Mouse (Mus musculus): ENCODE results near the gene Zfp42. TPM values are rescaled to one million over a fixed set of nuclear protein-coding genes. Genes with fewer than 3 reads are reported as not detected.

The Zfp42 gene
- polyA plus RNA-seq, 1 experiment from 2014 or later, result not detected

DNA sequence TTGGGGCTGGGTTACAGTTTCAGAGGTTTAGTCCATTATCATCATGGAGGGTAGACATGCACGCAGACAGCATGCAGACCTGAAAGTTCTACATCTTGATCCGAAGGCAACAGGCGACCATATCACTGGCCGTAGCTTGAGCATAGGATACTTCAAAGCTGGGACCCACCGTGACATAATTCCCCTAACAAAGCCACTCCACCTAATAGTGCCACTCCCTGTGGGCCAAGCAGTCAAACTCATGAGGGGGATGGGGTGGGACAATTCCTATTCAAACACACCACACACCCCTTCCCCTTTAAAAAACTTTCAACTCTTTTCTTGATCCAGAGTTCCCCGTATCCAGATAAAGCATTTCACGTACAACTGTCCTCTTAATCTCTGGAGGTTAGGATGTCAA, 23.5 kb downstream of the Zfp42 start:
- Histone ChIP-seq H3K36me3 (ENCODE audit: control insufficient read depth, insufficient read depth, low read length) (no peaks in the 10 kb centered on the region), H3K4me1 (ENCODE audit: control insufficient read depth, insufficient read depth, low read length) (no peaks in the 10 kb centered on the region), H3K27me3 (ENCODE audit: control insufficient read depth, insufficient read depth, low read length) (no peaks in the 10 kb centered on the region), H3K27ac (ENCODE audit: low read depth, low read length) (no peak overlapping the region), H3K9me3 (ENCODE audit: control insufficient read depth, low read length) (no peaks in the 10 kb centered on the region), H3K9ac (replicated peaks; ENCODE audit: low read depth, low read length) (no peak overlapping the region), H3K4me3 (ENCODE audit: low read depth, low read length) (no peak overlapping the region), H3K4me2 (ENCODE audit: low read depth, low read length) (no peak overlapping the region)
- WGBS, result 77% methylated on average over 7 of the region's 7 CpGs
- 0 out of 2 replicates have a peak, but pooled peaks have one; percentile 2 for ATAC-seq (ENCODE audit: low read depth)

GRCm38 (mm10) chr8:43278397-43278796, 28.4 kb downstream of the Zfp42 start:
- Histone ChIP-seq H3K4me3 (ENCODE audit: low read depth, low read length) (no peak overlapping the region), H3K4me1 (ENCODE audit: control insufficient read depth, insufficient read depth, low read length) (no peaks in the 10 kb centered on the region), H3K36me3 (ENCODE audit: control insufficient read depth, insufficient read depth, low read length) (no peaks in the 10 kb centered on the region), H3K9ac (replicated peaks; ENCODE audit: low read depth, low read length) (no peak overlapping the region), H3K27me3 (ENCODE audit: control insufficient read depth, insufficient read depth, low read length) (no peaks in the 10 kb centered on the region), H3K27ac (ENCODE audit: low read depth, low read length) (no peak overlapping the region), H3K9me3 (ENCODE audit: control insufficient read depth, low read length) (no peaks in the 10 kb centered on the region), H3K4me2 (ENCODE audit: low read depth, low read length) (no peak overlapping the region)
- 69% methylated on average over 4 of the region's 4 CpGs for WGBS
- ATAC-seq (ENCODE audit: low read depth), result no peak

DNA sequence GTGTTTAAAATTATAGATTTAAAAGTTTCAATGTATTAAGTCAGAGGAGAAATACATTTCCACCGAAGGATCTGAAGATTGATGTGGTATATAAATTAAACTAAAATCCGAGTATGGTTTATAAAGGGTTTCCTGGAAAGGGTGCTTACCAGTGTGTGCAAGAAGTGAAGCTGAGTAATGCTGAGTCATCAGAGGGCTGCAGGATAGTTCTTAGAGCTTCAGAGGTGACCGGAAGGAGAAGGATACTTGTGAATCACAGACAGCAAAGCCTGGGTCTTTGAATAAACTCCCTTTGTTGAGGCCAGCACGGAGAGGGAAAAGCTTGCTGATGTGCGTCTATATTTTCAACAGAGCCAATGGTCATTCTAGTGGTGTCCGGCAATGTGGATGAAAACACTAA, 45.8 kb downstream of the Zfp42 start:
- no peak overlapping the region for H3K4me2 ChIP-seq (ENCODE audit: low read depth, low read length)
- no peak overlapping the region for H3K4me3 ChIP-seq (ENCODE audit: low read depth, low read length)
- H3K27me3 ChIP-seq (ENCODE audit: control insufficient read depth, insufficient read depth, low read length), result no peaks in the 10 kb centered on the region
- ATAC-seq (ENCODE audit: low read depth), result no peak
- no peak overlapping the region for H3K9ac ChIP-seq (replicated peaks; ENCODE audit: low read depth, low read length)
- WGBS, result 90% methylated on average over 6 of the region's 6 CpGs
- no peaks in the 10 kb centered on the region for H3K36me3 ChIP-seq (ENCODE audit: control insufficient read depth, insufficient read depth, low read length)
- no peaks in the 10 kb centered on the region for H3K9me3 ChIP-seq (ENCODE audit: control insufficient read depth, low read length)
- H3K27ac ChIP-seq (ENCODE audit: low read depth, low read length), result no peak overlapping the region
- H3K4me1 ChIP-seq (ENCODE audit: control insufficient read depth, insufficient read depth, low read length), result no peaks in the 10 kb centered on the region

DNA sequence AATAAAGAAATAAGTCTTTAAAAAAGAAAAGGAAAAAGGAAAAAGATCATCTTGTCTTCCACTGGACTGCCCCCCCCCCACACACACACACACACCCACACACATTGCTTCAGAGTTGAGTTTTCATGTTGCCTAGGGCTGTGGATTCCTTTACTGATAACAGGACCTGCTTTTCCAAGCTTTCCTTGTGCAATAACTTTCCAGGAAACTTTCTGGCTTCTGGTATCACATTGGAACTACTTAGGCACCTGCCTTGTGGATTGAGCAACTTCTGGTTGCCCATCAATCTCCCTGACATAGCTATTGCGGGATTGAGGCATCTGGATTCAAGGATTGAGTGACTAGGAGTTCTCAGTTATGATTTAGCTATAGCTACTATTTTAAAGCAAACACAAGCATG, 48.9 kb downstream of the Zfp42 start:
- 90% methylated on average over 1 of the region's 1 CpGs for WGBS
- no peak for ATAC-seq (ENCODE audit: low read depth)
- H3K27ac ChIP-seq (ENCODE audit: low read depth, low read length), result no peak overlapping the region

DNA sequence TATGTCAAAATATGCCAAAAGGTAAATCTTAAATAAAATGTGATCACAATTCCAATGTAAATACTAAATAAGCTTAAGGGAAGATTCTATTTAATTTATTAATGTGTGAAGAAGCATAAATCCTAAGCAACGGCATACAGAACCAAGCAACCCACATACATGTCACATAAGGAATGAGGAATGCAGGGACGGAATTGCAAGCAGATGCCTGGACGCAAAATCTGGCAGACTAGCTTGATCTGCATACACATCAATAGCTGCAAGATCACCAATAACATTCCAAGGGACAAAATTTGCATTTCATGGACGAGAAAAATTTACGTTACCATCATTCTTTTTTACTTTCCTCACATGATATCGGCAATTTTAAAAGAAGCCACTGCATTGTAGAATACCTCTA, 51.1 kb downstream of the Zfp42 start:
- H3K4me1 ChIP-seq (ENCODE audit: control insufficient read depth, insufficient read depth, low read length), result no peaks in the 10 kb centered on the region
- no peak overlapping the region for H3K9ac ChIP-seq (replicated peaks; ENCODE audit: low read depth, low read length)
- H3K4me3 ChIP-seq (ENCODE audit: low read depth, low read length), result no peak overlapping the region
- H3K9me3 ChIP-seq (ENCODE audit: control insufficient read depth, low read length), result no peaks in the 10 kb centered on the region
- WGBS, result 71% methylated on average over 6 of the region's 6 CpGs
- no peaks in the 10 kb centered on the region for H3K27me3 ChIP-seq (ENCODE audit: control insufficient read depth, insufficient read depth, low read length)
- no peak overlapping the region for H3K27ac ChIP-seq (ENCODE audit: low read depth, low read length)
- no peak overlapping the region for H3K4me2 ChIP-seq (ENCODE audit: low read depth, low read length)
- no peaks in the 10 kb centered on the region for H3K36me3 ChIP-seq (ENCODE audit: control insufficient read depth, insufficient read depth, low read length)
- ATAC-seq (ENCODE audit: low read depth), result no peak

More for the DNA sequence above, 48.9 kb downstream of the Zfp42 start:
- Histone ChIP-seq H3K4me2 (ENCODE audit: low read depth, low read length) (no peak overlapping the region), H3K4me3 (ENCODE audit: low read depth, low read length) (no peak overlapping the region), H3K27me3 (ENCODE audit: control insufficient read depth, insufficient read depth, low read length) (no peaks in the 10 kb centered on the region), H3K4me1 (ENCODE audit: control insufficient read depth, insufficient read depth, low read length) (no peaks in the 10 kb centered on the region), H3K9ac (replicated peaks; ENCODE audit: low read depth, low read length) (no peak overlapping the region), H3K36me3 (ENCODE audit: control insufficient read depth, insufficient read depth, low read length) (no peaks in the 10 kb centered on the region), H3K9me3 (ENCODE audit: control insufficient read depth, low read length) (no peaks in the 10 kb centered on the region)

GRCm38 (mm10) chr8:43251653-43252052, 55.1 kb downstream of the Zfp42 start:
- H3K27ac ChIP-seq (ENCODE audit: low read depth, low read length), result no peak overlapping the region
- H3K9ac ChIP-seq (replicated peaks; ENCODE audit: low read depth, low read length), result no peak overlapping the region
- no peaks in the 10 kb centered on the region for H3K9me3 ChIP-seq (ENCODE audit: control insufficient read depth, low read length)
- ATAC-seq (ENCODE audit: low read depth), result no peak
- no peak overlapping the region for H3K4me2 ChIP-seq (ENCODE audit: low read depth, low read length)
- H3K27me3 ChIP-seq (ENCODE audit: control insufficient read depth, insufficient read depth, low read length), result no peaks in the 10 kb centered on the region
- 84% methylated on average over 6 of the region's 6 CpGs for WGBS
- H3K36me3 ChIP-seq (ENCODE audit: control insufficient read depth, insufficient read depth, low read length), result no peaks in the 10 kb centered on the region
- no peak overlapping the region for H3K4me3 ChIP-seq (ENCODE audit: low read depth, low read length)
- no peaks in the 10 kb centered on the region for H3K4me1 ChIP-seq (ENCODE audit: control insufficient read depth, insufficient read depth, low read length)

- H3K9ac ChIP-seq (replicated peaks; ENCODE audit: low read depth, low read length), result no peak overlapping the region
- no peak for ATAC-seq (ENCODE audit: low read depth)
- no peak overlapping the region for H3K4me2 ChIP-seq (ENCODE audit: low read depth, low read length)
- 75% methylated on average over 8 of the region's 8 CpGs for WGBS
- H3K36me3 ChIP-seq (ENCODE audit: control insufficient read depth, insufficient read depth, low read length), result no peaks in the 10 kb centered on the region
- no peaks in the 10 kb centered on the region for H3K27me3 ChIP-seq (ENCODE audit: control insufficient read depth, insufficient read depth, low read length)
- H3K27ac ChIP-seq (ENCODE audit: low read depth, low read length), result no peak overlapping the region
- no peak overlapping the region for H3K4me3 ChIP-seq (ENCODE audit: low read depth, low read length)
- H3K4me1 ChIP-seq (ENCODE audit: control insufficient read depth, insufficient read depth, low read length), result no peaks in the 10 kb centered on the region
- H3K9me3 ChIP-seq (ENCODE audit: control insufficient read depth, low read length), result no peaks in the 10 kb centered on the region
These were observed 58.1 kb downstream of the Zfp42 start for GRCm38 (mm10) chr8:43248707-43249106.

Other genes starting within 250 kb of the Zfp42 start
- not detected in 2 replicates for gene Triml1, start 165.5 kb downstream of the Zfp42 start, polyA plus RNA-seq (2014; fragmentation: Nextera tagmentation; extraction: Ambion mirVana)
- not detected in 2 replicates for gene Triml2, start 126.4 kb downstream of the Zfp42 start, polyA plus RNA-seq (2014; fragmentation: Nextera tagmentation; extraction: Ambion mirVana)
- gene Adam26b, start 221.1 kb upstream of the Zfp42 start, polyA plus RNA-seq (2014; fragmentation: Nextera tagmentation; extraction: Ambion mirVana), result not detected in 2 replicates